Mouse (Mus musculus) left cerebral cortex, adult 6 months (tissue): Measurements from ENCODE around the gene Bud31. TPM values are rescaled to one million over a fixed set of nuclear protein-coding genes. Genes with fewer than 3 reads are reported as not detected.

Experiments
- long read RNA-seq, 2 experiments: library from polyadenylated mRNA; unstranded; transcript quantifications; one replicate each; pipeline ENCODE4 v2.0.0; 2019 to 2020
- polyA plus RNA-seq: library from polyadenylated mRNA; unstranded; fragments of <200 nt; fragmentation: Nextera tagmentation; gene quantifications from 2 replicates; pipeline ENCODE4 v1.2.3, GENCODE M21; 2021

The Bud31 gene
- 121 and 122 TPM in 2 replicates for polyA plus RNA-seq
- long read RNA-seq, experiment 1, transcript Bud31-207 (6 exons, 867 nt), result major isoform, 29 of 49 reads
- long read RNA-seq, experiment 1, transcript Bud31-203 (6 exons, 928 nt), result minor isoform, 6 of 49 reads
- long read RNA-seq, experiment 1, partial matches to known transcripts, result 4 of 49 reads
- long read RNA-seq, experiment 1, other reads (novel, unspliced or antisense), result 7 of 49 reads
- long read RNA-seq, experiment 2, transcript Bud31-203 (6 exons, 928 nt), result minor isoform, 17 of 104 reads
- long read RNA-seq, experiment 2, transcript Bud31-207 (6 exons, 867 nt), result major isoform, 77 of 104 reads
- long read RNA-seq, experiment 2, partial matches to known transcripts, result 8 of 104 reads
- long read RNA-seq, experiment 2, other reads (novel, unspliced or antisense), result 2 of 104 reads

GRCm38 (mm10) chr5:145139571-145140519 lies at the start of gene Bud31, which contains the start of gene Pdap1:
Gene Bud31, plus strand, starts transcription at chr5:145140362.
Gene Pdap1, minus strand, starts transcription at chr5:145140238.

GRCm38 (mm10) chr5:145114071-145114605 lies 26.0 kb upstream of the Bud31 start, which contains the start of gene Arpc1b:
Gene Arpc1b, plus strand, starts transcription at chr5:145114215.

GRCm38 (mm10) chr5:145166536-145167305 lies 26.6 kb downstream of the Bud31 start, which contains the start of the genes Ptcd1 and Cpsf4:
Gene Ptcd1, minus strand, starts transcription at chr5:145167108.
Gene Cpsf4, plus strand, starts transcription at chr5:145167213.

GRCm38 (mm10) chr5:145191962-145192361 lies 51.8 kb downstream of the Bud31 start, which contains the start of gene Atp5j2:
Gene Atp5j2, minus strand, starts transcription at chr5:145192062.

Other genes starting within 250 kb of the Bud31 start
- 3.0 TPM in 2 replicates for gene Smurf1, start 174.5 kb upstream of the Bud31 start, polyA plus RNA-seq
- not detected in 2 replicates for gene Gm4871, start 107.6 kb upstream of the Bud31 start, polyA plus RNA-seq
- gene 1700018F24Rik, start 97.4 kb upstream of the Bud31 start, polyA plus RNA-seq, result not detected in 2 replicates
- gene Arpc1a, start 56.5 kb upstream of the Bud31 start, polyA plus RNA-seq, result 301 and 348 TPM in 2 replicates
- not detected in 2 replicates for gene Kpna7, start 56.3 kb upstream of the Bud31 start, polyA plus RNA-seq
- gene Arpc1b, start 26.1 kb upstream of the Bud31 start, polyA plus RNA-seq, result 50.2 and 58.6 TPM in 2 replicates
- 66.4 and 82.4 TPM in 2 replicates for gene Pdap1, start 124 bp upstream of the Bud31 start, polyA plus RNA-seq
- 14.6 and 14.8 TPM in 2 replicates for gene Ptcd1, start 26.7 kb downstream of the Bud31 start, polyA plus RNA-seq
- gene Cpsf4, start 26.9 kb downstream of the Bud31 start, polyA plus RNA-seq, result 6.3 and 9.7 TPM in 2 replicates
- 1,054 and 1,489 TPM in 2 replicates for gene Atp5j2, start 51.7 kb downstream of the Bud31 start, polyA plus RNA-seq
- 10.4 and 12.3 TPM in 2 replicates for gene Zkscan14, start 61.5 kb downstream of the Bud31 start, polyA plus RNA-seq
- gene Zkscan5, start 64.2 kb downstream of the Bud31 start, polyA plus RNA-seq, result 5.3 and 7.2 TPM in 2 replicates
- gene Zfp655, start 91.4 kb downstream of the Bud31 start, polyA plus RNA-seq, result 17.0 and 24.6 TPM in 2 replicates
- gene Zscan25, start 140.1 kb downstream of the Bud31 start, polyA plus RNA-seq, result 0.75 and 1.1 TPM in 2 replicates
- gene Cyp3a57, start 204.9 kb downstream of the Bud31 start, polyA plus RNA-seq, result not detected in 2 replicates